Comparison of ENCODE assay signal across 8 mouse cellular contexts in genomic region chr1:36068531-36069120, GRCm38 (mm10). TPM values are rescaled to one million over a fixed set of nuclear protein-coding genes. Genes with fewer than 3 reads are reported as not detected.
DNase-seq lines count a peak whose midpoint lies in the region; ATAC-seq and TF ChIP-seq lines count a peak whose summit lies in the region.

No protein-coding gene starts in this region.

- peak; percentile 28; the same call in 1 of the 2 replicates for TF ChIP-seq CTCF in heart, adult 2 months (IDR thresholded peaks at IDR 0.05)

- no peaks in the 10 kb centered on the region for H3K27me3 ChIP-seq in heart, adult 2 months (ENCODE audit: control insufficient read depth, insufficient read depth, low read length)
- no peaks in the 10 kb centered on the region for H3K27me3 ChIP-seq in forebrain, embryonic 15.5 days
- no peaks in the 10 kb centered on the region for H3K27me3 ChIP-seq in intestine, embryonic 14.5 days (replicated peaks; ENCODE audit: control insufficient read depth, insufficient read depth, low read length)
- no peaks in the 10 kb centered on the region for H3K27me3 ChIP-seq in liver, embryonic 11.5 days (replicated peaks; ENCODE audit: control insufficient read depth, insufficient read depth, low read length)
- no peaks in the 10 kb centered on the region for H3K27me3 ChIP-seq in myocyte (ENCODE audit: control insufficient read depth, insufficient read depth, insufficient read length)

- WGBS in heart, adult 2 months, result 8% methylated on average over 75 of the region's 76 CpGs
- WGBS in forebrain, embryonic 15.5 days, result under 1% methylated on average over 72 of the region's 76 CpGs
- under 1% methylated on average over 64 of the region's 76 CpGs for WGBS in intestine, embryonic 14.5 days
- WGBS in liver, embryonic 11.5 days, result under 1% methylated on average over 60 of the region's 76 CpGs

- no peak for TF ChIP-seq POLR2A in heart, adult 2 months (IDR thresholded peaks at IDR 0.05; ENCODE audit: insufficient read depth, low read depth, low read length)
- TF ChIP-seq POLR2A in myocyte (IDR thresholded peaks at IDR 0.05; ENCODE audit: insufficient read length, low read depth), result peak; percentile 9

- no peaks in the 10 kb centered on the region for H3K36me3 ChIP-seq in heart, adult 2 months (ENCODE audit: control insufficient read depth, insufficient read depth, low read length)
- H3K36me3 ChIP-seq in forebrain, embryonic 15.5 days, result no peaks in the 10 kb centered on the region
- H3K36me3 ChIP-seq in intestine, embryonic 14.5 days (ENCODE audit: control insufficient read depth, insufficient read depth, low read length), result no peaks in the 10 kb centered on the region; the same call in 1 of the 2 replicates
- H3K36me3 ChIP-seq in liver, embryonic 11.5 days (ENCODE audit: control insufficient read depth, insufficient read depth, low read length), result peaks cover 4% of the 10 kb centered on the region; the same call in 1 of the 2 replicates
- no peaks in the 10 kb centered on the region for H3K36me3 ChIP-seq in myocyte (ENCODE audit: control insufficient read depth, insufficient read depth)

- TF ChIP-seq EP300 in heart, adult 2 months (IDR thresholded peaks at IDR 0.05; ENCODE audit: insufficient read depth, low read depth, low read length), result no peak

- peaks cover 5% of the 10 kb centered on the region; the same call in 1 of the 2 replicates for H3K79me2 ChIP-seq in heart, adult 2 months (replicated peaks; ENCODE audit: control insufficient read depth, insufficient read depth, low read length)
- H3K79me2 ChIP-seq in myocyte (ENCODE audit: control insufficient read depth, insufficient read depth), result peaks cover 52% of the 10 kb centered on the region

- peak overlapping the region; percentile 82 for H3K4me2 ChIP-seq in forebrain, embryonic 15.5 days (replicated peaks)
- peak overlapping the region; percentile 96 for H3K4me2 ChIP-seq in intestine, embryonic 14.5 days (ENCODE audit: low read length)
- peak overlapping the region; percentile 91 for H3K4me2 ChIP-seq in liver, embryonic 11.5 days
- H3K4me2 ChIP-seq in myocyte (ENCODE audit: low read depth), result peak overlapping the region; percentile 94

- no peaks in the 10 kb centered on the region for H3K9me3 ChIP-seq in forebrain, embryonic 15.5 days
- H3K9me3 ChIP-seq in intestine, embryonic 14.5 days (ENCODE audit: control insufficient read depth, low read length), result no peaks in the 10 kb centered on the region
- no peaks in the 10 kb centered on the region for H3K9me3 ChIP-seq in liver, embryonic 11.5 days (ENCODE audit: control insufficient read depth, low read length)

- H3K4me3 ChIP-seq in heart, adult 2 months, result peak overlapping the region; percentile 84
- peak overlapping the region; percentile 82 for H3K4me3 ChIP-seq in forebrain, embryonic 15.5 days
- H3K4me3 ChIP-seq in intestine, embryonic 14.5 days (ENCODE audit: low read depth, low read length), result peak overlapping the region; percentile 77
- H3K4me3 ChIP-seq in liver, embryonic 11.5 days (ENCODE audit: low read depth, low read length), result peak overlapping the region; percentile 89
- peak overlapping the region; percentile 98 for H3K4me3 ChIP-seq in myocyte

- H3K4me1 ChIP-seq in heart, adult 2 months (ENCODE audit: control insufficient read depth, insufficient read depth, low read length), result peaks cover 26% of the 10 kb centered on the region
- peaks cover 62% of the 10 kb centered on the region for H3K4me1 ChIP-seq in forebrain, embryonic 15.5 days
- H3K4me1 ChIP-seq in intestine, embryonic 14.5 days (replicated peaks; ENCODE audit: control insufficient read depth, insufficient read depth, low read length), result peaks cover 47% of the 10 kb centered on the region
- H3K4me1 ChIP-seq in liver, embryonic 11.5 days (replicated peaks; ENCODE audit: control insufficient read depth, insufficient read depth, low read length), result peaks cover 64% of the 10 kb centered on the region

- intact Hi-C loops in heart, adult 2 months (cut with DNase I), result loop anchor here (2.0 to 10.0 kb wide), 3 partner anchors 66 to 344 kb away; no protein-coding TSS in a partner anchor
- intact Hi-C loops in heart, postnatal 25 days (cut with DNase I), result loop anchor here (2.0 to 10.0 kb wide), 3 partner anchors 66 to 344 kb away; no protein-coding TSS in a partner anchor

- H3K27ac ChIP-seq in heart, adult 2 months, result peak overlapping the region; percentile 64
- H3K27ac ChIP-seq in forebrain, embryonic 15.5 days (replicated peaks), result peak overlapping the region; percentile 83
- 0 out of 2 replicates have a peak overlapping the region, but pooled peaks have one; percentile 64 for H3K27ac ChIP-seq in intestine, embryonic 14.5 days (ENCODE audit: low read depth)
- H3K27ac ChIP-seq in liver, embryonic 11.5 days (ENCODE audit: low read depth, low read length), result peak overlapping the region; percentile 30

- H3K9ac ChIP-seq in heart, adult 2 months (ENCODE audit: low read depth, low read length), result peak overlapping the region; percentile 92
- H3K9ac ChIP-seq in forebrain, embryonic 15.5 days (replicated peaks), result peak overlapping the region; percentile 71
- peak overlapping the region; percentile 69 for H3K9ac ChIP-seq in intestine, embryonic 14.5 days (ENCODE audit: low read length)
- peak overlapping the region; percentile 90 for H3K9ac ChIP-seq in liver, embryonic 11.5 days (ENCODE audit: low read depth, low read length)

- ATAC-seq in forebrain, embryonic 15.5 days (replicated peaks), result peak; percentile 2; the same call in 1 of the 2 replicates
- peak; percentile 4 for ATAC-seq in intestine, embryonic 14.5 days (replicated peaks; ENCODE audit: low FRiP score, low TSS enrichment, low read depth)
- no peak; the same call in 1 of the 2 replicates for ATAC-seq in liver, embryonic 11.5 days (replicated peaks; ENCODE audit: low FRiP score)

- DNase-seq in heart, adult 2 months, result no peak
- no peak for DNase-seq in heart, postnatal 25 days (ENCODE audit: low spot score)
- peak; percentile 67 for DNase-seq in brain, adult 2 months (ENCODE audit: low read depth, low spot score)
- DNase-seq in intestine, embryonic 14.5 days (ENCODE audit: low spot score), result peak; percentile 72
- DNase-seq in liver, embryonic 11.5 days (ENCODE audit: low spot score), result peak; percentile 69
- DNase-seq in testis, postnatal 10 days (ENCODE audit: low spot score), result peak; percentile 68

- peak overlapping the region; percentile 87 for H3ac ChIP-seq in myocyte (ENCODE audit: control insufficient read depth, insufficient read length)

TF ChIP-seq in myocyte, 11 proteins besides CTCF, POLR2A, EP300 and RAD21:
- TF ChIP-seq POLR2AphosphoS2 (IDR thresholded peaks at IDR 0.05; ENCODE audit: insufficient read length, low read depth) (no peak), MYOD1 (IDR thresholded peaks at IDR 0.05; ENCODE audit: control insufficient read depth in 1 of 3, insufficient read length in 2 of 3, low read depth in 2 of 3) (peak in 1 of 3 experiments; percentile 41), REST (IDR thresholded peaks at IDR 0.05; ENCODE audit: insufficient read depth, insufficient read length) (no peak), MYOG (IDR thresholded peaks at IDR 0.05; ENCODE audit: control insufficient read depth in 1 of 3, insufficient read depth in 1 of 3, insufficient read length in 2 of 3, low read depth in 2 of 3) (peak in 1 of 3 experiments; percentile 16)

RNA-seq across cellular contexts. Expression of gene Hs6st1, which starts 0.4 kb away (rescaled TPM):
- total RNA-seq in heart, adult 2 months (2021), result 10 to 100 TPM; 22.8 to 23.0 TPM
- polyA plus RNA-seq in heart, adult 2 months (2012; rRNA removed), result 25.3 and 28.9 TPM in 2 replicates
- total RNA-seq in heart, postnatal 25 days (2021), result 10 to 100 TPM; 23.0 to 23.1 TPM
- polyA plus RNA-seq in forebrain, embryonic 15.5 days (2015; fragmentation: Nextera tagmentation; extraction: Ambion mirVana), result 9.7 and 16.5 TPM in 2 replicates
- 8.3 and 8.5 TPM in 2 replicates for polyA plus RNA-seq in intestine, embryonic 14.5 days (2014; fragmentation: Nextera tagmentation; extraction: Ambion mirVana)
- 11.1 and 15.0 TPM in 2 replicates for polyA plus RNA-seq in liver, embryonic 11.5 days (2014; fragmentation: Nextera tagmentation; extraction: Ambion mirVana)
- 66.6 TPM for polyA plus RNA-seq in myocyte (2012; fragmentation: generic; extraction: Trizol)

Comparison
In these comparisons a context has a peak if more than half of its experiments do, and no peak if none do; other contexts are left out.
1. DNase-seq: peak in brain, adult 2 months (single experiment), intestine, embryonic 14.5 days (single experiment), liver, embryonic 11.5 days (single experiment) and testis, postnatal 10 days (single experiment); none in heart, adult 2 months (0 of 2) and heart, postnatal 25 days (single experiment).
2. H3K27ac ChIP-seq: peak in every context shown above with its lines; median percentile 83 in forebrain, embryonic 15.5 days; 64 in heart, adult 2 months; 64 in intestine, embryonic 14.5 days; 30 in liver, embryonic 11.5 days.
3. Peak in every context shown above with its lines, with median percentiles within 50 percentile points of each other: H3K4me3 ChIP-seq, H3K9ac ChIP-seq and H3K4me2 ChIP-seq.